Mouse (Mus musculus) MEL (cell line): ENCODE data around the gene Rnf111. TPM values are rescaled to one million over a fixed set of nuclear protein-coding genes. Genes with fewer than 3 reads are reported as not detected.

Experiments used
- DNase-seq: peaks from one replicate; pipeline ENCODE4 v3.0.0; 2011; ENCODE audit warnings: low read depth, low spot score
- H3K27ac ChIP-seq: 2 replicates; pipeline ENCODE4 v1.5.1; 2012; ENCODE audit warnings: low read depth, mild to moderate bottlenecking, control low read depth, low read length, moderate library complexity; ENCODE audit not compliant: control insufficient read depth
- H3K27me3 ChIP-seq, 2 experiments: fragments of 150-350 bp in 1 of 2; sonication (generic) in 1 of 2; 2 replicates each; pipeline ENCODE4 v1.6.1; 2012; ENCODE audit warnings: low read length in 2 of 2, mild to moderate bottlenecking in 2 of 2, improper control_type of control experiment in 1 of 2, moderate library complexity in 1 of 2; ENCODE audit not compliant: insufficient read depth in 2 of 2, control insufficient read depth in 1 of 2
- H3K36me3 ChIP-seq, 2 experiments: 2 replicates each; pipeline ENCODE4 v1.6.1; 2012 to 2014; ENCODE audit warnings: low read length in 2 of 2, improper control_type of control experiment in 1 of 2, inconsistent platforms in 1 of 2, mild to moderate bottlenecking in 1 of 2; ENCODE audit not compliant: insufficient read depth in 2 of 2, control insufficient read depth in 1 of 2
- H3K4me1 ChIP-seq, 2 experiments: fragments of 150-350 bp in 1 of 2; sonication (generic) in 1 of 2; 2 replicates each; pipeline ENCODE4 v1.6.1; 2012; ENCODE audit warnings: low read length in 2 of 2, improper control_type of control experiment in 1 of 2, mild to moderate bottlenecking in 1 of 2; ENCODE audit not compliant: insufficient read depth in 2 of 2, control insufficient read depth in 1 of 2
- H3K4me3 ChIP-seq, 2 experiments: fragments of 150-350 bp in 1 of 2; sonication (generic) in 1 of 2; 2 replicates each; pipeline ENCODE4 v1.5.1; 2012; ENCODE audit warnings: low read depth in 2 of 2, low read length in 2 of 2, mild to moderate bottlenecking in 2 of 2, moderate library complexity in 2 of 2, control low read depth in 1 of 2, improper control_type of control experiment in 1 of 2; ENCODE audit not compliant: control insufficient read depth in 1 of 2, insufficient read depth in 1 of 2
- H3K79me2 ChIP-seq: 2 replicates; pipeline ENCODE4 v1.6.1; 2012; ENCODE audit warnings: mild to moderate bottlenecking, low read length, moderate library complexity; ENCODE audit not compliant: control insufficient read depth, poor library complexity, insufficient read depth
- H3K9ac ChIP-seq: 2 replicates; pipeline ENCODE4 v1.6.1; 2012; ENCODE audit warnings: low read depth, mild to moderate bottlenecking, control low read depth, low read length, moderate library complexity; ENCODE audit not compliant: control insufficient read depth, poor library complexity, severe bottlenecking
- H3K9me3 ChIP-seq: fragments of 150-350 bp; sonication (generic); replicated peaks from 2 replicates; pipeline ENCODE4 v1.6.1; 2012; ENCODE audit warnings: mild to moderate bottlenecking, low read length, improper control_type of control experiment, moderate library complexity; ENCODE audit not compliant: insufficient read depth
- CHD1 ChIP-seq: IDR thresholded peaks from 2 replicates; pipeline ENCODE4 v1.6.1; 2012; ENCODE audit warnings: low read depth, mild to moderate bottlenecking, inconsistent platforms, low read length, improper control_type of control experiment
- ELF1 ChIP-seq: IDR thresholded peaks from 2 replicates; pipeline ENCODE4 v1.6.1; 2014; ENCODE audit warnings: low read depth, mild to moderate bottlenecking, inconsistent platforms, low read length, improper control_type of control experiment, moderate library complexity
- EP300 ChIP-seq, 2 experiments: IDR thresholded peaks; 2 replicates each; pipeline ENCODE4 v1.6.1; 2011; ENCODE audit warnings: improper control_type of control experiment in 2 of 2, low read length in 2 of 2, low read depth in 1 of 2, mild to moderate bottlenecking in 1 of 2
- ETS1 ChIP-seq: IDR thresholded peaks from 2 replicates; pipeline ENCODE4 v1.6.1; 2012; ENCODE audit warnings: low read depth, mild to moderate bottlenecking, inconsistent platforms, low read length, improper control_type of control experiment, moderate library complexity
- GABPA ChIP-seq: IDR thresholded peaks from 2 replicates; pipeline ENCODE4 v1.6.1; 2012; ENCODE audit warnings: low read depth, mild to moderate bottlenecking, inconsistent platforms, low read length, improper control_type of control experiment, moderate library complexity
- GATA1 ChIP-seq: IDR thresholded peaks from 2 replicates; pipeline ENCODE4 v1.6.1; 2011; ENCODE audit warnings: low read depth, low read length, improper control_type of control experiment
- MAX ChIP-seq: IDR thresholded peaks from 2 replicates; pipeline ENCODE4 v1.6.1; 2011; ENCODE audit warnings: low read length, improper control_type of control experiment
- MEF2A ChIP-seq: IDR thresholded peaks from 2 replicates; pipeline ENCODE4 v1.6.1; 2014; ENCODE audit warnings: low read depth, mild to moderate bottlenecking, inconsistent platforms, low read length, improper control_type of control experiment; ENCODE audit not compliant: poor library complexity, insufficient replicate concordance, severe bottlenecking; ENCODE audit errors: extremely low read depth
- MXI1 ChIP-seq: IDR thresholded peaks from 2 replicates; pipeline ENCODE4 v1.6.1; 2011; ENCODE audit warnings: mild to moderate bottlenecking, low read depth, low read length, improper control_type of control experiment
- NELFE ChIP-seq: IDR thresholded peaks from 2 replicates; pipeline ENCODE4 v1.6.1; 2011; ENCODE audit warnings: low read depth, low read length, improper control_type of control experiment
- NRF1 ChIP-seq: IDR thresholded peaks from 2 replicates; pipeline ENCODE4 v1.6.1; 2014; ENCODE audit warnings: low read depth, mild to moderate bottlenecking, inconsistent platforms, low read length, improper control_type of control experiment, moderate library complexity; ENCODE audit not compliant: poor library complexity, insufficient read depth, severe bottlenecking
- POLR2A ChIP-seq, 2 experiments: IDR thresholded peaks; 2 replicates each; pipeline ENCODE4 v1.6.1; 2011 to 2012; ENCODE audit warnings: low read length in 2 of 2, mild to moderate bottlenecking in 2 of 2, control low read depth in 1 of 2, improper control_type of control experiment in 1 of 2, low read depth in 1 of 2, moderate library complexity in 1 of 2; ENCODE audit not compliant: control insufficient read depth in 1 of 2, insufficient read depth in 1 of 2, poor library complexity in 1 of 2
- RCOR1 ChIP-seq: IDR thresholded peaks from 2 replicates; pipeline ENCODE4 v1.6.1; 2012; ENCODE audit warnings: low read depth, mild to moderate bottlenecking, inconsistent platforms, low read length, improper control_type of control experiment
- SIN3A ChIP-seq: IDR thresholded peaks from 2 replicates; pipeline ENCODE4 v1.6.1; 2012; ENCODE audit warnings: low read length, improper control_type of control experiment, inconsistent platforms
- SMC3 ChIP-seq: IDR thresholded peaks from 2 replicates; pipeline ENCODE4 v1.6.1; 2011; ENCODE audit warnings: low read depth, low read length, improper control_type of control experiment
- TAL1 ChIP-seq: IDR thresholded peaks from 2 replicates; pipeline ENCODE4 v1.6.1; 2012; ENCODE audit warnings: mild to moderate bottlenecking, inconsistent platforms, low read length, moderate library complexity, mixed read lengths
- TBP ChIP-seq: IDR thresholded peaks from 2 replicates; pipeline ENCODE4 v1.8.0; 2011; ENCODE audit warnings: low read depth, low read length, improper control_type of control experiment
- TCF12 ChIP-seq: IDR thresholded peaks from 2 replicates; pipeline ENCODE4 v1.6.1; 2014; ENCODE audit warnings: low read depth, mild to moderate bottlenecking, inconsistent platforms, low read length, improper control_type of control experiment, moderate library complexity
- UBTF ChIP-seq: IDR thresholded peaks from 2 replicates; pipeline ENCODE4 v1.6.1; 2012; ENCODE audit warnings: low read depth, mild to moderate bottlenecking, inconsistent platforms, low read length, improper control_type of control experiment, moderate library complexity, borderline replicate concordance; ENCODE audit not compliant: insufficient read depth
- USF1 ChIP-seq: IDR thresholded peaks from 2 replicates; pipeline ENCODE4 v1.6.1; 2014; ENCODE audit warnings: low read depth, mild to moderate bottlenecking, inconsistent platforms, low read length, improper control_type of control experiment, moderate library complexity
- ZC3H11A ChIP-seq: IDR thresholded peaks from 2 replicates; pipeline ENCODE4 v1.6.1; 2012; ENCODE audit warnings: low read depth, mild to moderate bottlenecking, inconsistent platforms, low read length, improper control_type of control experiment
- polyA plus RNA-seq, 2 experiments: library from polyadenylated mRNA; stranded (reverse) in 1 of 2; unstranded in 1 of 2; fragments of >175 nt in 1 of 2; fragments of >200 nt in 1 of 2; gene quantifications; 2 replicates each; pipeline versions ENCODE4 v1.2.1 to v1.2.4; 2012; ENCODE audit warnings: low replicate concordance in 2 of 2, low read depth in 1 of 2; ENCODE audit not compliant: insufficient read length in 2 of 2, insufficient read depth in 1 of 2, missing spikeins in 1 of 2
- total RNA-seq: library from RNA; depleted of rRNA; stranded (reverse); fragments of 300-350 nt; gene quantifications from 2 replicates; pipeline ENCODE4 v1.2.3, GENCODE M21; 2012

The Rnf111 gene
- total and polyA plus RNA-seq, 3 experiments: 25.2 to 88.2 (median 46.0) TPM

DNA sequence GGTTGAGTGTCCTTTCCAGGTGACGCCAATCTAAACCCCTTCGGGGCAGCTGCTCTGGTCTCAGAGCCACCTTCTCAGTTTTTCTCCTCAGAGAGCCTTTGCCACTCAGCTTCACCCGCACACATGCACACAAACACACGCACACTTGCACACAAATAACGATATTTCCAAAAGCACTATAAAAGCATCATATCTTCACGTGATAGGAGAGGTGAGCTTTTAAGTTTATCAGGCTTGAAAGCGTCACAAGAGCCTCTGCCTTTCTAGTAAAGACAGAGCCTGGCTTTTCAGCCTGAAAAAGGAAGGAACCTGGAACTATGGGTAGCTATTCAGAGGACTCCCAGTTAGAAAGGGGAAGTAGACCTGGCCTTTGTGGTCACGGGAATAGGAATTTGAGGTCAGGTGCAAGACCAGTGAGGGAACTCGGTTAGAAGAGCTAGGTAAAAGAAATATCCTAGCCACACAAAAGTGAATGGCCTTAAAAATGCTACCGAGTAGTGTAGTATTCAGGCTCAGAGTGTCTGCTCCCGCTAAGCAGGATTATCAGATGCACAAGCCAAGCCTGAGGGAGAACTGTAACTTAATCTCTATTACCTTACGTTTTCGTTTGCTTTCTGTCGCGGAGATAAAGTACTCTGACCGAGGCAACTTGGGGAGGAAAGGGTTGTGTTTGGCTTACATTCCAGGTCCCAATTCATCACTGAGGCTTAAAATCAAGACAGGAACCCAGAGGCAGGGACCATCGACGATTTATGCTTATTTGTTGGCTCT is 118.4 kb downstream of the Rnf111 start (continued):
- TF ChIP-seq NELFE (peak; percentile 31; the same call in 1 of the 2 replicates), NRF1 (no peak), GABPA (no peak), ELF1 (no peak), MEF2A (no peak), UBTF (no peak), ZC3H11A (no peak), SMC3 (no peak), ETS1 (no peak), RCOR1 (peak; percentile 19), CHD1 (no peak)

DNA sequence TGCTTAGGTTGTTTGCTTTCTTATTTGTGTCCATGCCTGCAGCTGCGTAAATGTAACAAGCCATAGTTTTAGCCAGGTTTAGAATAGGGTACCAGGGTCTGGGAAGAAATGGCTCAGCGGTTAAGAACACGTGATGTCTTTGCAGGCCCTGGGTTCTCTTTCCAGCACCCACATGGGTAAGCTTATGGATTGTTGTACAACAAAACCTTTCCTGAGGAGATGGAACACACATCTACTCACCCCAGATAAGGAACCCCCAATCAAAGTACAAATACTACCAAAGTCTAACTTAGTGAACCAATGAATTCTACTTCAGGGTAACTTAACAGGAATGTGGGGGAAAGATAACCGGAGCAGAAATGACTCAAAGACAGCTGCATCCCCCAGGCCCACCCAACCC is 119.0 kb downstream of the Rnf111 start:
- peak; percentile 66 for DNase-seq
- Histone ChIP-seq H3K27me3 (no peaks in the 10 kb centered on the region), H3K4me1 (peaks cover 7 to 46% of the 10 kb centered on the region in 2 experiments), H3K4me3 (peak overlapping the region; percentile 54 to 62), H3K36me3 (peaks cover 0 to 21% of the 10 kb centered on the region in 2 experiments; a peak in 2 of 4 replicates), H3K79me2 (no peaks in the 10 kb centered on the region; the same call in 1 of the 2 replicates), H3K9ac (peak overlapping the region; percentile 56), H3K9me3 (no peaks in the 10 kb centered on the region), H3K27ac (peak overlapping the region; percentile 99)
- TF ChIP-seq TBP (no peak), ETS1 (peak; percentile 36; the same call in 1 of the 2 replicates), GATA1 (peak; percentile 67), MAX (peak; percentile 74), POLR2A (IDR thresholded peaks at IDR 0.05; ENCODE audit: control insufficient read depth in 1 of 2, insufficient read depth in 1 of 2, low read depth in 1 of 2, low read length in 2 of 2, poor library complexity in 1 of 2) (no peak), TAL1 (peak; percentile 39; the same call in 1 of the 2 replicates), RCOR1 (no peak), TCF12 (0 out of 2 replicates have a peak, but pooled peaks have one; percentile 6), EP300 (IDR thresholded peaks at IDR 0.05; ENCODE audit: low read depth in 1 of 2, low read length in 2 of 2) (peak; percentile 14 to 27; a peak in 3 of 4 replicates), USF1 (peak; percentile 78), SIN3A (0 out of 2 replicates have a peak, but pooled peaks have one; percentile 1), MXI1 (peak; percentile 55; the same call in 1 of the 2 replicates)
